Mouse (Mus musculus) thymus, adult 2 months (tissue): ENCODE data around the gene Unc13a. TPM values are rescaled to one million over a fixed set of nuclear protein-coding genes. Genes with fewer than 3 reads are reported as not detected.
A peak's percentile ranks its signal among the peaks of the same experiment; 100 is the strongest.

ENCODE experiments used
- DNase-seq: peaks from one replicate; pipeline ENCODE4 v3.0.0; 2021
- H3K27ac ChIP-seq: fragments of 200-500 bp; 2 replicates; pipeline ENCODE4 v1.5.1; 2012; ENCODE audit warnings: low read length, control low read depth; ENCODE audit not compliant: control insufficient read depth, insufficient read depth
- H3K27me3 ChIP-seq: fragments of 200-500 bp; 2 replicates; pipeline ENCODE4 v1.6.1; 2012; ENCODE audit warnings: mild to moderate bottlenecking, low read length, moderate library complexity, mixed read lengths; ENCODE audit not compliant: control insufficient read depth, insufficient read depth
- H3K36me3 ChIP-seq: fragments of 200-500 bp; 2 replicates; pipeline ENCODE4 v1.6.1; 2012; ENCODE audit warnings: mild to moderate bottlenecking, low read length, moderate library complexity; ENCODE audit not compliant: control insufficient read depth, insufficient read depth
- H3K4me1 ChIP-seq: fragments of 200-500 bp; replicated peaks from 2 replicates; pipeline ENCODE4 v1.6.1; 2012; ENCODE audit warnings: low read length; ENCODE audit not compliant: control insufficient read depth, insufficient read depth
- H3K4me3 ChIP-seq: fragments of 200-500 bp; 2 replicates; pipeline ENCODE4 v1.5.1; 2012; ENCODE audit warnings: mild to moderate bottlenecking, low read length, control low read depth, moderate library complexity; ENCODE audit not compliant: control insufficient read depth, insufficient read depth
- CTCF ChIP-seq: fragments of 200-500 bp; IDR thresholded peaks from 2 replicates; pipeline ENCODE4 v1.5.1; 2012; ENCODE audit warnings: mild to moderate bottlenecking, control low read depth, low read length, moderate library complexity, borderline replicate concordance; ENCODE audit not compliant: control insufficient read depth, poor library complexity, insufficient read depth; ENCODE audit errors: extremely low read depth
- POLR2A ChIP-seq: fragments of 200-500 bp; IDR thresholded peaks from 2 replicates; pipeline ENCODE4 v1.6.1; 2012; ENCODE audit warnings: mild to moderate bottlenecking, low read length, control low read depth, moderate library complexity; ENCODE audit not compliant: control insufficient read depth, poor library complexity, insufficient read depth; ENCODE audit errors: extremely low read depth
- WGBS: fragments of 180-500 bp; shearing (Covaris S2); methylation state at CpG from one replicate; pipeline ENCODE4 v1.1.7; 2018; 5-methylcytosine and 5-hydroxymethylcytosine counted together
- polyA plus RNA-seq: library from polyadenylated mRNA; depleted of rRNA; stranded (reverse); fragments of >200 nt; gene quantifications from 2 replicates; pipeline ENCODE4 v1.2.3, GENCODE M21; 2012

Unc13a gene
- polyA plus RNA-seq, 1 experiment, result 1.6 TPM

GRCm38 (mm10) chr8:71610822-71611651, 60.5 kb downstream of the Unc13a start, which contains the start of gene Colgalt1:
Gene Colgalt1, plus strand, starts transcription at chr8:71610998.
- under 1% methylated on average over 82 of the region's 82 CpGs for WGBS
- DNase-seq, result peak; percentile 97
- Histone ChIP-seq H3K4me3 (peak within 1 kb of the TSS; percentile 63), H3K27ac (0 out of 2 replicates have a peak within 1 kb of the TSS, but pooled peaks have one; percentile 19), H3K36me3 (no peaks in the 10 kb centered on the region), H3K4me1 (peaks cover 18% of the 10 kb centered on the region), H3K27me3 (no peaks in the 10 kb centered on the region)
- TF ChIP-seq CTCF (peak; percentile 69), POLR2A (0 out of 2 replicates have a peak, but pooled peaks have one; percentile 27)

- Histone ChIP-seq H3K27ac (no peak overlapping the region), H3K36me3 (no peaks in the 10 kb centered on the region), H3K27me3 (no peaks in the 10 kb centered on the region), H3K4me3 (no peak overlapping the region), H3K4me1 (peaks cover 11% of the 10 kb centered on the region)
- no peak for TF ChIP-seq CTCF
- TF ChIP-seq POLR2A, result no peak
- 89% methylated on average over 7 of the region's 7 CpGs for WGBS
- DNase-seq, result no peak
These were observed 67.5 kb downstream of the Unc13a start for GRCm38 (mm10) chr8:71604021-71604420.

GRCm38 (mm10) chr8:71602666-71603334, 68.8 kb downstream of the Unc13a start:
- Histone ChIP-seq H3K4me1 (peaks cover 11% of the 10 kb centered on the region), H3K27ac (no peak overlapping the region), H3K36me3 (no peaks in the 10 kb centered on the region), H3K27me3 (no peaks in the 10 kb centered on the region), H3K4me3 (peak overlapping the region; percentile 42)
- no peak for TF ChIP-seq POLR2A
- no peak for TF ChIP-seq CTCF
- no peak for DNase-seq
- 43% methylated on average over 32 of the region's 32 CpGs for WGBS

GRCm38 (mm10) chr8:71601939-71602665, 69.5 kb downstream of the Unc13a start:
- TF ChIP-seq CTCF, result no peak; the same call in 1 of the 2 replicates
- no peak for TF ChIP-seq POLR2A
- H3K4me3 ChIP-seq, result peak overlapping the region; percentile 42

GRCm38 (mm10) chr8:71598841-71599240, 72.7 kb downstream of the Unc13a start:
- H3K27me3 ChIP-seq, result no peaks in the 10 kb centered on the region
- 94% methylated on average over 5 of the region's 5 CpGs for WGBS
- TF ChIP-seq POLR2A, result no peak
- no peak for TF ChIP-seq CTCF
- no peak overlapping the region for H3K27ac ChIP-seq
- H3K36me3 ChIP-seq, result no peaks in the 10 kb centered on the region
- H3K4me3 ChIP-seq, result no peak overlapping the region
- H3K4me1 ChIP-seq, result peaks cover 38% of the 10 kb centered on the region
- DNase-seq, result no peak

More at GRCm38 (mm10) chr8:71601939-71602665, 69.5 kb downstream of the Unc13a start:
- H3K36me3 ChIP-seq, result no peaks in the 10 kb centered on the region
- no peaks in the 10 kb centered on the region for H3K27me3 ChIP-seq
- WGBS, result 7% methylated on average over 65 of the region's 65 CpGs
- no peak overlapping the region for H3K27ac ChIP-seq
- H3K4me1 ChIP-seq, result peaks cover 16% of the 10 kb centered on the region
- peak; percentile 55 for DNase-seq

- Histone ChIP-seq H3K27me3 (no peaks in the 10 kb centered on the region), H3K4me3 (no peak overlapping the region), H3K4me1 (peaks cover 41% of the 10 kb centered on the region), H3K36me3 (no peaks in the 10 kb centered on the region), H3K27ac (no peak overlapping the region)
- no peak for DNase-seq
- TF ChIP-seq CTCF (no peak), POLR2A (no peak)
These were observed 73.2 kb downstream of the Unc13a start for GRCm38 (mm10) chr8:71598375-71598774.
